Mouse (Mus musculus) spleen, adult 12 weeks (tissue): ENCODE measurements around the gene Pbxip1.

ENCODE experiments used
- DNase-seq: peaks from one replicate; pipeline ENCODE4 v3.0.0; 2022; ENCODE audit warnings: low spot score

Gene Pbxip1

DNA sequence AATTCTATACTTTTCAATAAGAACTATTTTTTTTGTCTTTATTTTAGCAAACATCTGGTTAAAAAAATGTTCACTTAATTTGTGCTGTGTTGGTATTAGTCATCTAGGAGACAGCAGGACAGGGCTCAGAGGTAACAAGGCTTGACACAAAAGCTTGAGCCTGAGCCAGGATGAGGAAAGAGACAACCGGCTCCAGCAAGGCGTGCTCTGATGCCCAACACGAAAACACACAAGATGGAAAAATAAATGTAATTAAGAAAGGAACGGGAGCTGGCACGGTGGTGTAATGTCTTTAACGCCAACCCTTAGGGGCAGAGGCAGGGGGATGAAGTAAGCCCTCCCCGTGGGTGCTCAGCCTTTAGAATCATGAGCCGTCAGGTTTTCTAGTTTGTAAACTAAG is 49.6 kb downstream of the Pbxip1 start:
- DNase-seq, result no peak

DNA sequence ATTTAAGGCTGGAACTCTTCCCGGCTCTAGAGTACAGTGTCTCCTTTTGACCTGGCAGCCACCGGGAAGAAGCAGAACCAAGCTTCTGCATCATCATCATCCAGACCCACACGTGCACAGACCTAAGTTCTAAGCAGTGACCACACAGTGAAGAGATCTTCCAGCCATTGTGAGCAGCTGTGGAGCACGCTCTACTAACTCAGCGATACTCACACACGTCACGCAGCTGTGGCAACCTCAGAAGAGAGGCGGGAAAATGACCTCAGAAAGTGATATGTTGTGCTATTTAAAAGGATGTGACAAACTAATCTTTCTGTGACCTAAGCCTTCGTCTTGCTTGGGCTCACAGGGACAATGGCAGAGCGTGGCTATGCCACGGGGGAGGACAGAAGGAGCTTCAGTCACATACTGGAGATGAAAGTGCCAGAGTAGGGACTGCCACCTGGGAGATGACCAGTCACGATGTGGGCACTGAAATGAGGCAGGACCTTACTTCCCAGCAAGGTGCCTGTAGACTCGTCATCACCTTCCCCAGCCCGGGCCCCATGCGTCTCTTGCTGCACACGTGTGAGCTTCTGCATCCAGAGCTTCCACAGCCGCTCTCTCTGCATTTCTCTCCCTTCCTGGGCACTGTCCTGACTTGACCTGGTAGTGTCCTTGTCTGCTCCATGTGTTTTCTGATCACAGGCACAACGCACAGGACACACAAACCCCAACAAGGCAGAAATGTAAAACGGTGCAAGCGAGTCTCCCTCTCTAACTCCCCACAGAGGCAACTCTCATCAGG is 50.6 kb downstream of the Pbxip1 start:
- no peak for DNase-seq

DNA sequence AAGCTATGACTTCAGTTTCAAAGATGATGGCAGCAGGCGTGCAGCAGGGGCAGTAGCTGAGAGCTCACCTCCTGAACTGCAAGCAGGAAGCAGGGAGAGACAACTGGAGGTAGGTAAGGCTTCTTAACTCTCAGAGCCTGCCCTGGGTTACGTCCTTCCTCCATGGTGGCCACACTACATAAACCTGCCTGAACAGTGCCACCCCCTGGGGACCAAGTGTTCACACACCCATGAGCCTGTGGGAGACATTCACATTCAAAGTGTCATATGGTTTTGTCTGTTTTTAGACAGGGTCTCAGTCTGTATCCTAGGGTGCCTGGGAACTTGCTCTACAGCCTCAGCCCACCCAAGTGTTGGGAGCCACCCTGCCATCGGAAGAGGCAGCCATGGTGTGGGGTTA is 54.3 kb downstream of the Pbxip1 start:
- DNase-seq, result no peak

DNA sequence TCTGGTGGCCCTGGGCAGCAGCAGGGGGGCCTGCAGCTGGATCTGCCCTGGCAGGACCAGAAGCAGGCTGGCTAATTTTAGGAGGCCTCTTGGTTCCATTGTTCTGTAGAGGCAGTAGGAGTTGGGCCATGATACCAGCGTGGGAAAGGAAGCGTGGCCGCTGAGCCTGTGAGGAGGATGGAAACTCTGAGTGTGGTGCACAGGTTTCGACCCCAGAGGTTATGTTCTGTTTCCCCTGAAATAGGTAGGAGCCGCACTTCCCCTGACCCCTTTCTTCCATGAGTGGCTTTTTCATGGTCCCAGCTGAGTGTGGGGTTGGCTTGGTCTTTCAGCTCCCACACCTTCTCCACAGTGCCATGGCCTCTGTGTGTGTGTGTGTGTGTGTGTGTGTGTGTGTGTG is 55.1 kb downstream of the Pbxip1 start:
- no peak for DNase-seq

DNA sequence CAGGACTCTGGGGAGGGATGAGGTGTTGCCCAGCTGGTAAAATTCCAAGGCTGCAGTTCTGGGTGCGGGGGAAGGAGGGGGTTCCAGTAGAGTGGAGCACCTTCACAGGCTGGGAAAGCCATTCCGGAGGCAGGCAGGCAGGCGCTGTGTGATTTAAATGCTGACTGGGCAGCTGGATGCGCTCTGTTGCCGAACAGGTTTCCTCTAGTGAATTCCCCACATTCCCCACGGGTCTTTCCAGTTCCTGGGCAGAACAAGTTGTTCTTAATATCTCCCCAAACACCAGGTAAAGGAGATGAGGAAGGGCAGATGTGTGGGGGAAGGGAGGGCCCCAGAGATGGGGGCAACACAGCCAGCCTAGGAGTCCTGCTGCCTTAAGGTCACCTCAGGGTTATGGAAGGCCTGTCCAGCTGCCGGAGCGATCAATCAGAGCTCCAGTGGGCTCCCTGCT is 56.2 kb downstream of the Pbxip1 start:
- no peak for DNase-seq

DNA sequence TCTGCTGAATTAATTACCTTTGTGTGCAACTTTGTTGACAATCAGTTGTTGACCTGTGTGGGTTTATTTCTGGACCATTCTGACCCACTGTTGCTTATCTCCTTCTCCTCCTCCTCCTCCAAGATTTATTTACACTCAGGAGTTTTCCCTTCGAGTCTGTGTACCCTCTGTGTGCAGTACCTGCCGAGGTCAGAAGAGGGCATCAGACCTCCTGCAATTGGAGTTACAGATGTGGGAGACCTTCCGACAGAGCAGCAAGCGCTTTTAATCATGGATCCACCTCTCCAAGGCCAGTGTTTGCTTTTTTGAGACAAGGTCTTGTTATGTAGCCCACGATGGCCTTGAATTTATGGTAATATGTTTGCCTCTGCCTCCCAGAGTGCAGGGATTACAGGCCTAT is 58.1 kb downstream of the Pbxip1 start:
- DNase-seq, result no peak

DNA sequence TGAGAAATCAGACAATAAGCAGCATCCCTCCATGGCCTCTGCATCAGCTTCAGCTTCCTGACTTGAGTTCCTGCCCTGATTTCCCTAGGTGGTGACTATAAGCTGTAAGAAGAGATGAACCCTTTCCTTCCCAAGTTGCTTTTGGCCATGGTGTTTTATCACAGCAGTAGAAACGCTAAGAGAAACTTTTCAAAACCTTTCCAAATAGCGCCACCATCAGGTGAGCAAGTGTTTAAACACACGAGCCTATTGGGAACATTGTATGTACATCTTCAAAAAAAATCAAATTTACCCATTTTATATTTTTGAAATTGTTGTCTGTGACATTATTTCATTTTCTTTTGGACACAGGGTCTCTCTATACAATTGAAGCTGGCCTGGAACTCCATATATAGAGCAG is 59.9 kb downstream of the Pbxip1 start:
- no peak for DNase-seq

DNA sequence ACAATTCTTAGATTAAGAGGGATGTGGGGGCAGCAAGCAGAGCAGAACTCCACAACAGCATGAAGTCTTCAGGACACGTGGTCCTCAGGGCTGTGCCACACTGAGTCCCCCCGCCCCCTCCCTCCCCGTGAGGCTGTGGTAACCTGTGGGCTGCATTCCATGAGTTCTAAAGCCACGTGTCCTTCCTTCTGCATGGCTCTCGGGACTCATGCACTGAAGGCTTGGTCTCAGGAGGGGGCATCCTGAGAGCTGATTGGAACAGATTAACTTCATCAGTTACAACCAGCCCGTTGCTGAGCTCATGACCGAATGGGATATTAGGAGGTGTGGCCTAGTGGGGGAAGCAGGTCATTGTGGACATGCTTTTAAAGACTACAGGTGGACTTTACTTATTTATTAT is 63.2 kb downstream of the Pbxip1 start:
- DNase-seq, result no peak
